Mouse (Mus musculus) adrenal gland, adult 18-20 months (tissue): ENCODE measurements around the gene Ttyh2. TPM values are rescaled to one million over a fixed set of nuclear protein-coding genes. Genes with fewer than 3 reads are reported as not detected.
"Not testable (repeated sequence)": the region's sequence is repeated elsewhere in the genome, so short reads cannot be mapped to it uniquely, and the experiment has no call there.

Experiments
- DNase-seq, 2 experiments: peaks; one replicate each; pipeline ENCODE4 v3.0.0; 2021 to 2022; ENCODE audit warnings: low spot score in 2 of 2
- total RNA-seq, 2 experiments: library from RNA; stranded (reverse); gene quantifications; 1 replicate in 1 of 2; 2 replicates in 1 of 2; pipeline ENCODE4 v1.2.3; 2021

Gene Ttyh2
- total RNA-seq, 2 experiments from 2014 or later: 46.0 to 94.2 TPM

- no peak for DNase-seq
Observed at GRCm38 (mm10) chr11:114656994-114657644, 18.1 kb upstream of the Ttyh2 start.

- DNase-seq: peak; percentile 66 to 77
Observed at GRCm38 (mm10) chr11:114657737-114658136, 17.5 kb upstream of the Ttyh2 start.

- no peak for DNase-seq
Observed at GRCm38 (mm10) chr11:114662161-114662560, 13.1 kb upstream of the Ttyh2 start.

GRCm38 (mm10) chr11:114662746-114663362 lies 12.4 kb upstream of the Ttyh2 start:
- DNase-seq: no peak

- DNase-seq: no peak
Observed at GRCm38 (mm10) chr11:114664164-114664563, 11.1 kb upstream of the Ttyh2 start.

DNA sequence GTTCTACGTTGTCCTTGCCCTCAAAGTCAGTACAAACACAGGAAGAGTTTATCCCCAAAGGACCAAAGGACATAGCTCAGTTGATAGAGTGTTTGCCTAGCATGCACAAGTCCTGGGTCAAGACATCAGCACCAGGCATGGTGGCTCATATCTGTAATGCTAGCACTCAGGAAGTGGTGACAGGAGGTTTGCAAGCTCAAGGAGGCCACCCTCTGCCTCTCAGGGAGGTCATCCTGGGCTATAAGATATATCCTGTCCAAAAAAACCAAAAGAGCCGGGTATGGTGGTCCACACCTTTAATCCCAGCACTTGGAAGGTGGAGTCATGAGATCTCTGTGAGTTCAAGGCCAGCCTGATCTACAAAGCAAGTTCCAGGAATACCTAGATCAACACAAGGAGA lies 9.8 kb upstream of the Ttyh2 start:
- no peak for DNase-seq

GRCm38 (mm10) chr11:114666786-114667185 lies 8.4 kb upstream of the Ttyh2 start:
- DNase-seq: no peak

DNA sequence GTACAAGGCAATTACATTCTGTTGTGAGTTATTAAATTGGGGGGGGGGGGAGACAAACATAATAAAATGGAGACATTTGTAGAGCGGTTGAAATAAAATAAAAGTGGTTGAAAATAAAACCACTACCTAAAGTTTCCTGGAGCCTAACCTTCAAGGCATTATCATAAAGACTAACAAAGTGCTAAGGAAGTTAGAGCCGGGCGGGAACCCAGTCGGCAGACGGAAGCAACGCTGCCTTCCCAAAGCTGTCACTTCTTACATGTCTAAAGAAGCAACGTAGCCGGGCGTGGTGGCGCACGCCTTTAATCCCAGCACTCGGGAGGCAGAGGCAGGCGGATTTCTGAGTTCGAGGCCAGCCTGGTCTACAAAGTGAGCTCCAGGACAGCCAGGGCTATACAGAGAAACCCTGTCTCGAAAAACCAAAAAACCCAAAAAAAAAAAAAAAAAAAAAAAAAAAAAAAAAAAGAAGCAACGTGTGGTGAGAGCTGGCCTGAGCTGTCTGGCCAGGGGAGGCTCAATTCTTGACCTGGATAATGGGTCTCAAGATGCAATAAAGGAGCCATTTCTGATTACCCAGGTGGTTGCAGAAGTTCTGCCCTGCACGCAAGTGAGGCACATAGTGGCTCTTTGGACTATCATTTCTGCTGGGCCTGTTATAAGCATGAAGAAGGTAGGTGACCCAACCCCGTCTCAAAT lies 7.8 kb upstream of the Ttyh2 start:
- no peak for DNase-seq

- DNase-seq: not testable (repeated sequence)
Observed at GRCm38 (mm10) chr11:114667932-114668285, 7.3 kb upstream of the Ttyh2 start.

GRCm38 (mm10) chr11:114668301-114668710 lies 6.9 kb upstream of the Ttyh2 start, which contains the start of gene Rpl38:
Gene Rpl38 (plus strand): TSS chr11:114668524.
- DNase-seq: peak; percentile 91 to 93

GRCm38 (mm10) chr11:114668741-114669623 lies 6.2 kb upstream of the Ttyh2 start:
- peak; percentile 64 to 66 for DNase-seq

DNA sequence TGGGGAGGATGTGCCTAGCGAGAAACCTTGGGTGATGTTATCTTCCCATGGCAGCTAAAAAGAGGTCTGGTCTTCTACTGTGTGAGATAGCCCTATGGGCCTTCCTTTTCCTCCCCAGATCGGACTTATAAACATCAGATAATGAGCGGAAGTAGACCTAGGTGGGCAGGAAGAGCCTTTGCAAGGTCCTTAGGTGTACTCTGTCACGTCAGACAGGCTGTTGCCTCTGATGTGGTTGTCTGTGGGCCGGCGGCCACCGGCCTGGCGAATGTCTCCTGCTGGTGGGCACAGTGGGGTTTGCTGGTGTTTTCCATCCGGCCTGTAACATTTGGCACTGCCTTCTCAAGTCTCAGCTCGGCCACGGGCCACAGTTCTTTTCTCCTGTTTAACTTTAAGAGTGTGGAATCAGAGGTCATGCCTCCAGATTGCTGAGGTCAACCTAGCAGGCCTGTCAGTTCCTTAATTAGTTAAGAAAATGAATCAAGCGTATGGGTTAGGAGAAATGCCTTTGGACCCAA lies 5.5 kb upstream of the Ttyh2 start:
- DNase-seq: no peak

GRCm38 (mm10) chr11:114671147-114671546 lies 4.1 kb upstream of the Ttyh2 start:
- DNase-seq: no peak

DNA sequence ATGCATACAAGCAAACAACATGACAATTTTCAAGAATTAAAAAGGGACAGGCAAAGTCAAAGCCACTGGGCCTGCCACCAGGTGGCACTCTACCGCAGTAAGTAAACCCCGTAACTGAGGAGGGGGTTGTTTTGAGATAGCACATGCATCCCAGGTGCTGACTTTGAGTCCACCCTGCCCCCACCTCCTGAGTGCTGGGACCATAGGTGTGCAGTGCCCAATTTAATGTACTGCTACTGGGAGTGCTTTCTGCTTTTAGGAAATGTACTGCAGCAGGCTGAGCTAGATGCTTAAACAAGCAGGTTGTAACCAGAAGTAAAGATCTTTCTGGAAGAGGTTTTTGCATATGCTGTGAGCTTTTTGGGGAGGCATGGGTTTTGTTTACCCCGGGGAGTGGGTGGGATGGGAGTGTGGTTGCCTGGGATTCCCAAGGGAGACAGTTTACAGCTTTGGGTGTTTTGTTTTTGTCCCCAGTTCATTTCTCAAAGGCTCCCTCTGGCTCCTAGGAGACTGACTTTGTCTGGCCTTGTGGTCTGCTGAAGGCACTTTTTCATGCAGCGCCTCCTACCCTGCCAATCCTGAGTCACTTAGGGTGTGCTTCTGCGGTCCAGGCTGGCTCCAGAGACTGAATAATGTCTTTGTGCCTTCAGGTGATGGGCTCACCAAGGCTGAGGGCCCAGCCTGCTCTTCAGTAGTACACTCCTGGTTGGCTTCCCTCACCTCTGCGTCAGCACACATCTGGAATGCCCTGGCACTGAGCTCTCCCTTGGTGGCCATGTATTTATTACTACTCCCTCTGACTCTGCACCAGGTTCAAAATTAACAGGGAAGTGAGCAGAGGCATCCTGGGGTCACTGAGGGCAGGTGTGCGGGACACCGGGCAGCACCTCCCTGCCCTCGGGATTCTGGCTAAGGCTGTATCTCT lies 2.2 kb upstream of the Ttyh2 start:
- no peak for DNase-seq

GRCm38 (mm10) chr11:114673719-114674050 lies 1.5 kb upstream of the Ttyh2 start:
- no peak for DNase-seq

DNA sequence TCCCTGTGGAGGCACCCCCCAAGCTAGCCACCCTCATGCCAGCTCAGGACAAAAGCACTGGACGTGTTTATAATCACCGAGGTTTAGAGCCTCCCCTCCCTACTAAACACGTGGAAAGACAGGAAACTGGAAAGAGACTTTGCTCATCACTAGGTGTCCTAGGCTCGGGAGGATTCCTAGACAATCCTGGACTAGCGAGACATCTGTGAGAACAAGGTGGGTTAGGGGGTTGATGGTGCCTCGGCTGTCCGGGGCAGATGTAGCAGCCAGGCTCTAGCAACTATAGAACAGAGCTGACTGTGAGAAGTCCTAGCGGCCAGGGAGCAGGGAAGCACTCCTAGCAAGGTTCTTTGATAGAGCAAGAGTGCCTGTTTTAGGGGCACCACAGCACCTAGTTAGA lies 1.1 kb upstream of the Ttyh2 start:
- no peak for DNase-seq

DNA sequence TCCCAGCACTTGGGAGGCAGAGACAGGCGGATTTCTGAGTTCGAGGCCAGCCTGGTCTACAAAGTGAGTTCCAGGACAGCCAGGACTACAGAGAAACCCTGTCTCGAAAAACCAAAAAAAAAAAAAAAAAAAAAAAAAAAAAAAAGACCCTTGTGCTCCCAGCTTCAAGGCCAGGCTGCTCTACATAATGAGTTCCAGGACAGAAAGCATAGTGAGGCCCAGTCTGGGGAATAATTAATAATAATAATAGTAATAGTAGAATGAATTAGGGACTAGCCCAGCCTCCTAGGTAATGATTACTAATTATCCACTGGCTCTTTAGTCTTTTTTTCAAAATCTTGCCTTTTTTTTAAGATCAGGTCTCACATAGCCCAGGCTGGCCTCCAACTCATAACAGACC lies 435 bp upstream of the Ttyh2 start:
- DNase-seq: not testable (repeated sequence)

DNA sequence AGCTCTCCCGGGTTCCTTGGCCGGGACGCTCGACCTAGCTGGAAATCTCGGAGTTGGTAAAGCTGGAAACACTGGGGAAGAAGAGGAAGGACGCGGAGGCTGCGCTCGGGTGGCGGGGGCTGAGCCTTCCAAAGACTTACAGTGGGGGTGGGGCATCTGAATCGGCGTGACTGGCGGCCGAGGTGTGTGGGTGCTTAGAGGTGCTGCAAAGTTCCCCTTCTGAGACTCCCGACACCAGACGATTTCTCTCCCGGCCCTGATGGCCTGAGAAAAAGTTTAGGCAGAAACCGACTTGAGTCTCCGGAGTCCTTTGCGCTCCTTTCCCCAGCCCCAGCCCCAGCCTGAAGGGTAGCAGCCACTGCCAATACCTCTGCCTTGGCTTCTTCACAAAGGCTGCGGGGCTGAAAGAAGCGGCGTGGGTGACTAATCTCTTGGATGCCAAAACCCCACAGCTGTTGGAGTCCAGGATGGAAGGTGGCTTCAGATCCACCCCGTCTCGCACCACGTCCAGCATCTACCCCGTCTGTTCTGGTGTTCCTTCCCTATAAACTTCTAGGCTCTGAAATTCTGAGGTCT lies 683 bp downstream of the Ttyh2 start:
- DNase-seq: peak in 1 of 2 experiments; percentile 65

- DNase-seq: peak in 1 of 2 experiments; percentile 59
Observed at GRCm38 (mm10) chr11:114676431-114676830, 1.2 kb downstream of the Ttyh2 start.
